Mouse (Mus musculus) fibroblast of lung, adult 2 months (primary cell): ENCODE results near the gene Nbr1.

ENCODE experiments used
- DNase-seq: peaks from one replicate; pipeline ENCODE4 v3.0.0-alpha.2; 2011; ENCODE audit warnings: low read depth

Nbr1 gene

DNA sequence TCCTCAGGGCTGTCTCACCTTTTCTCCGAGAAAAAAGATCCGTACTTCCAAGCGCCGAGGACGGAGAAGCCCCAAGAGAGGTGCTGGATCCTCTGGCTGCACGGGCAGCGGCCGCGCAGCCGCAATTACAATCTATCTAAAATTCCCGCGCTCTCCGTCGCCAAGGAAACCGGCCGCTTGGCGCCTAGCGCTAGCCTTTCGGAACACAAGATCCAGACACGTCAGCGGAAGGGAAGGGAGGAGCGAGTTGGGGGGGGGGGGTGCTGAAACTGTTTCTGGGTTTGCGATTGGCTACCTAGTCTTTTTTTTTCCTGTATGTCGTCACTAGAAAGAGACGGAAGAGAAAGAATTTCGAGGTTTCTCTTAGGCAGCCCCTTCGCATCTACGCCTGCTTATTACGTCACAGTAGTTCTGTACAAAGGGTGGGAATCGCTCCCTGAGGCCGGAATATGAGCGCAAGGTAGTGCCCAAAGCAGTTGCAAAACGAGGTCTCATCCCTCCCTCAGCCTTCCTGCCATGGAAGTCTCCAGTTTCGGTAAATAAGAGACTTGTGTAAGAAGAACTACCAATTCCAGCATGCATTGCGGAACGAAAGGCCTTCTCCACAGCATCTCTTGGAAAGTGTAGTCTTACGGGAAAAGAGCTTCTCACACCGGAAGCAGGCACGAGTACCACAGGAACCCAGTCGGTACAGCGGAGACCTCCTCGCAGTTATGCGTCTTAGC lies at the start of gene Nbr1, which contains the start of gene Brca1:
TSS of gene Nbr1 (plus strand) at position 399 of the 725 bp plus-strand sequence.
TSS of gene Brca1 (minus strand) at position 205 of the 725 bp plus-strand sequence.
- DNase-seq, result peak; percentile 98

DNA sequence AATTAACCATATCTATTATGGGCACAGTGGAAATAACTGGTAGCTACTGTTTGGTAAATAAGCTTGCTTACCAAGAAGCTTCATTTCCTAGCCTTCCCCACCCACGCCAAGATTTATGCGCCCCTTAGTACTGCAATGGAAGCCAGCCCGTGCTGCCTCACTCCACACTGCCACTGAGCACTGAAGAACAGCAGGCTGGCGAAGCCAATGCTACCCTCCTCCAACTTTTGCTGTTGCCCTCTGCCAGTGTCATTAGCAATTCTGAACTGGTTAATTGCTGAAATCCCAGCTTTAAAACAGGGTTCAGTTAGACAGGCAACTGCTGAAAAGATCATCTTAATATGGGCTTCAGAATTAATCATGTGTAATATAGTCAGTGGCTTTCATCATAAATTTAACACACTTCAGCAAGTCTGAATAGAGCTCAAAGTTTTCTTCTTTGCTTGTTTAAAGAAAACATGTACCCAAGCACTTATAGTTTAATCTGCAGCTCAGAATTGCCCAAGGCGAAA lies 45.6 kb upstream of the Nbr1 start:
- no peak for DNase-seq

DNA sequence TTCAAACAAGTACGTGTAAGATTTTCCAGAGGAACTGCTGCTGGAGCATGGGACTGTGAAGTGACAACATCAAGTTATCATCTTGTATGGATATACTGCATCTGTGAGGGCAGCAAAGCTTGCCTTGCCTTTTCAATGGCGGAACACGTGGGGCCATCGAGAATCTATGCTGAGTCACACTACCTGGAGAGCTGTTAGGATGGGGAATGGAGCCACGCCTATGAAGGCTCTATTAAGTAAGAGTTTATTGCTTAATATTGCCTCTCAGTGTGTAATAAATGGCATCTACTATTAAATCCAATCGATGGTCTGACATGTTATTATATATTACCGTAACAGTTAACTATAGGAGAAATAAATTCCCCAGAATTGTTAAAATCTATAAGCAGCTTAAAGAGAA lies 44.9 kb upstream of the Nbr1 start:
- no peak for DNase-seq

DNA sequence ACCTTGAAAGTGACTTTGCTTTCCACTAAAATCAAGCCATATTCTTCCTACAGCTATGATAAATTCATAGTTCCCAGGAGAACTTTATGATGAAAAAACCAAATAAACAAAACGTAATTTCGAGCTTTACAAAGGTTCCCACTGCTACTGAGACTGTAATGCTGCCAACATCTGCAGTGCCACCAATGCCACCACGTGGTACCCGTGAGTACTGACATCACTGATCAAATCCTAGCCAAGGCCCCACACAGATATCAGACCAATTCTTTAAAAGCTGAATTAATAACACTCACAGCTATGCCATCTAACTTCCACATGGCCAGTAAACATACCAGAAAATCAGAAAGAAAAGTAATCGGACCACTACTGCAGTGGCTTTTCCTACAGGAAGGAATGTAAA lies 33.0 kb upstream of the Nbr1 start:
- DNase-seq, result no peak

DNA sequence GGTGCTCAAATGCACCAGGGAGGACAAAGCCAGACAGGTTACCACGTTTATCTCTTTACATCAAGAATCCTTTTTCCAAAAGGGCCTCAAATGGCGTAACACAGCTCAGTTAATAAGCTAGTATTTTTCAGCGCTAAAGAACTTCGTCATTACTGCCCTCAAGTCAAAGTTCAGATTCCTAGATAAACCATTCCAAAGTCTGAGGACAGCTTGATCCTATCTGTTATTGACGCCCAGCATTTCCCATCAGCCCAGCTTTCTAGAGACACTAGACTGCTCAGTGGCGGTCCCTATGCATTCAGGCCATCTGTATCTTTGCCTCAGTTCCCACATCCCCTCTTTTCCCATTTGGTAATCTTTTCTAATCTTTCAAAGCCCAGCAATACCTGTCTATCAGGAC lies 32.6 kb upstream of the Nbr1 start:
- no peak for DNase-seq

DNA sequence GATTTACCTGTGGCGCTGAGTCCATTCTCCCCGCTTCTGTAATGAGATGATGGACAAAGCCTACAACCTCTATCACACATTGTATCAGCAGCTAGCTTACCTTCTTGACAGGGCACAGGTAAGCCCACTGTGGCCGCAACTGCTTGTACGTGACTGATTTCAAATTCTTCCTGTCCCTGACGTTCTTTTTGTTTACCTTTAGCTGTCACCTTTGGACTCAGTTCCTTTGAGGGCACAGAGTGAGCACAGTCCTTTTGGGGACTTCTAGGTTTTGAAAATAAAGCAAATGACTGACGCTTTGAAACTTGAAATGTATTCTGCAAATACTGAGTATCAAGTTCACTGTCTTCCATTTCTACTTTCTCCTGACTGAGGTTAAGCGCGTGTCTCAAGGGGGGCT lies 27.5 kb upstream of the Nbr1 start:
- DNase-seq, result no peak

DNA sequence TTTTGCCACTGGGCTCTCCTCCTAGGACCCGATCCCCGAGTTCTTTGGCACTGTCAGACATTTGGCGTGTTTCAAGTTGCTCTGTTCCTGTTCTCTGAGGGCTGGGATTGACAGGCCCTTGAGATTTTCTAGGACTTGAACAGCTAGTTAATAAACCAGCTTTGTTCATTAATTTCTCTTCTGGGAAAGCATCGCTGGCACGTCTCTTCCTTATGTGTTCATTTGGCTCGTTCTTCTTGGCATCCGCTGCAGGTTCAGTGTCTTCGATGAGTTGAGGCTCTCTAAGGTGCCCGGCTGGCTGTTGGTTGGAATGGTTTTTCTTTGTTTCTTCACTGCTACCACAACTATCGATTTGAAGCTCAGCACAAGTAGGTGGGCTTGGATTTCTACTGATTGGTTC lies 26.9 kb upstream of the Nbr1 start:
- no peak for DNase-seq

DNA sequence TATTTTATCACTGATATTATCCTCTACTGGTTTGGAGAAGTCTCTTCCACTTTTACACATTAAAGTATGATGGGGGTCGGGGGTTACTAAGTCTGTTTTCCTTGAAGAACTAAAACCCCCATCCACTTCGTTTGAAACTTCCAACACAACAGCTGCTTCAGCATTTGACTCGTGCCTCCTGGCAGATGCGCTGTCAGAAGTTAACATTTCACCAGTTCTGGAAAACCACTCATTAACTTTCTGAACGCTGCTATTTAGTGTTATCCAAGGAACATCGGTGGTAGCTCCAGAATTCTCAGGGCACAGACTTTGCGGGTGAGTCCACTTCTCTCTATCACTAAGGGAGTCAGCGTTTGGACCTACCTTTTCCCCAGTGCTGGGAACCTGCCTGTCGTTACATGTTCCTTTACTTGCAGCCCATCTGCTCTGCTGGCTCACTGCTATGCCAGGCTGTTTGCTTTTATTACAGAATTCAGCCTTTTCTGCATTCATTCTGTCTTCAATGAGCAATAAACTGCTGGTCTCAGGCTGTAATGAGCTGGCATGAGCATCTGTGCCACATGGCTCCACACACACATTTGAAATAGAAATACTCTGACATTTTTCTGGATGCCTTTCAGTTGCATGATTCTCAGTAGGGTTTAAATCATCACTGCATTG lies 25.9 kb upstream of the Nbr1 start:
- no peak for DNase-seq

DNA sequence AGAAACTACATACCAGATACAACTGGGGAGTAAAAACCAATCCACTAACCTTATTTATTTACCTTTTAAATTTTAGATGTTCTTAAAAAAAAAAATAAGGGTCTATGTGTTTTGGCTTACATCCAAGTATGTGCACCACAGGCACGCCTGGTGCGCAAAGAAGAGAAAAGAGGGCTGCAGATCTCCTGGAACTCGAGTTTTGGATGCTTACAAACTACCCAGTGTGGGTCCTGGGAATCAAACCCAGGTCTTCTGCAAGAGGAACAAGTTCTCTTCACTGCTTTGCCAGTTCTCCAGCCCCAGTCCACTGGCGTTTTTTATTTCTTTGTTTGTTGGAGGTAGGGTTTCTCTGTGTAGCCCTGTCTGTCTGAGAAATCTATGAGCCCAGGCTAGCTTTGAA lies 25.3 kb upstream of the Nbr1 start:
- DNase-seq, result no peak

DNA sequence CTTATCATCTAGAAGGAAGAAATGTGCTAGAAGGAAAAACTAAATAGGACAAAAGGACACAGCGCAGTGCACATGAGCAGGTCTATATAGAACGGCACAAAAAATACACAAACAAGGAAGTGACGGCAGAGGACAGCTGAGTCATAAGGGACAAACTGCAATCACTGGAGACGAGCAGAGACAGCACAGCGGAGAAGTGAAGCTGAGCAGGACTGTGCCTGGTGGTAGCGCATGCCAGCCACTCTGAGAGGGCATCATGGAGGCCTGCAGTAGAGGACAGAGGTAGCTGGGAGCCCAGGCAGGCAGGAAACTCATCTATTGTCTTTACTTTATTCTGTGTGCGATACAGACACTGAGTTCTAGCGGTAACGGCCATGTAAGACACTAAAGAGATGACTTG lies 8.4 kb upstream of the Nbr1 start:
- DNase-seq, result no peak

DNA sequence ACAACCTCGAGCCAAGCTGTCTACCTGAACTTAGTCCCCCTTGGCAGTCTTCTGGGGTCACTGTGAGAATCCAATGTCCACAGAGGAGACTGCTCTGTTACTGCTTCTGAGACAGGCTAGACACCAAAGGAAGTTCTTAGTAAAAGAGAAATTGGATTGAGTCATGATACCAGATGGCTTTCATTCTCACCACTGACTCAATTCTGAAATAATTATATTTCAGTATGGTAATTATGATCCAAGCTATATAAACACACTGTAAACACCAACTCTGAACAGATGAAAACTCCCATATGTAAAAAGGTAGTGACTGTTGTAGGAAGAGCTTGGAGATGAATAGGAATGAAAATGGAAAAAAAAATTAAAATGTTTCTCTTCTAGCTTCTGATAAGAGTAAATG lies 7.8 kb upstream of the Nbr1 start:
- DNase-seq, result no peak

DNA sequence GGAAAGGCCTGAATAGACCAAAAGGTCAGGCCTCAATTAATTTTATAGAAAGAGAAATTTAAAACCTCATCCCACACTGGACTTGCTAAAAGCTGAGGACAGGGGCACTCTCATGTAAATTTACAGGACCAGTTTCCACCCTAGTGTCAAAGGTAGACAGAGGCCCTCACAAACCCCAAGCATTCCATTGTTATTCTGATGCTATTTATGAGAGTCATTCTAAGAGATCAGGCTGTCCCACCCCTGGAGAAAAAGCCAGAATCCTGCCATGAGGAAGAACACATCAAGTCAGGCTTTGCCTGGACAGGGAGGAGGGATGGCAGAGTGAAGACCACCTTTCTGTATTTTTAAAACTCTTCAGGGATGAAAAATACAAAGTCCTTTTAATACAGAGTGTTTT lies 3.4 kb upstream of the Nbr1 start:
- no peak for DNase-seq

DNA sequence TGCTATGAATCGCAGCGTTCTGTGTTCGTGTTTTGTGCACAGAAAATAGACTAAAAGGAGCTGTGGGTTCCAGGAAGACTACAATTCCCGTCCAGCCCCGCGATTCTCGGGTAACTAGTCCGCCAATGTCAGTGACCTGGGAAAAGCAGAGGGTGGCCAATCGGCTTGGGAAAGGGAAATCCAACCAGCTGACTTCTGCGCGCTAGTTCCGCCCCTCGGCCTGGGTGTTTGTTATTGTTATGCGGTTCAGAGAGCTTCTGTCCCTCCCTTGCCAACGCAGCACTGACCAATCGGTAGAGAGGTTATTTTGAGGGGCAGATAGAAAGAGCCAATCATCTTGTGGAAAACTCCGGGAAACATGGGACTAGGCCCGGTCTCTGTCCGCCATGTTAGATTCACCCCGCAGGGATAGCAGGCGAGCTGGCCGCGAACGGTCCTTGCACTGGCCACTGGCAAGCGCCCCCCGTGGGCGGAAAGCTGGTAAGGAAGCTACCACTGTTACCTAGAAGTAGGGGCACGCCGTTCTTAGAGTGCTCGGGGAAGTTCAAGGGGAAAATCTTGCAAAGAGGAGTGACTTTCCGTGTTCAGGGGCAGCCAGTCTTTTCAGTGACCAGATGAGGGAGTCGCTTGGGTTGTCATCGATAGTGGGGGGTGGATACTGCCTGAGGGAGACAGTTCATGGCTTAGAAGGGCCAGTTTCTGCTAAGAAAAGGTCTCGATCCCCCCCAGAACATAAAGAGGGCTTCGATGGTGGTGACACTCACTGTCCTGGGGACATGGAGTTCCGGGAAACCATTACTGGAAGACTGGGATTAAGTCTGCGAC lies 739 bp downstream of the Nbr1 start:
- DNase-seq, result peak; percentile 100

DNA sequence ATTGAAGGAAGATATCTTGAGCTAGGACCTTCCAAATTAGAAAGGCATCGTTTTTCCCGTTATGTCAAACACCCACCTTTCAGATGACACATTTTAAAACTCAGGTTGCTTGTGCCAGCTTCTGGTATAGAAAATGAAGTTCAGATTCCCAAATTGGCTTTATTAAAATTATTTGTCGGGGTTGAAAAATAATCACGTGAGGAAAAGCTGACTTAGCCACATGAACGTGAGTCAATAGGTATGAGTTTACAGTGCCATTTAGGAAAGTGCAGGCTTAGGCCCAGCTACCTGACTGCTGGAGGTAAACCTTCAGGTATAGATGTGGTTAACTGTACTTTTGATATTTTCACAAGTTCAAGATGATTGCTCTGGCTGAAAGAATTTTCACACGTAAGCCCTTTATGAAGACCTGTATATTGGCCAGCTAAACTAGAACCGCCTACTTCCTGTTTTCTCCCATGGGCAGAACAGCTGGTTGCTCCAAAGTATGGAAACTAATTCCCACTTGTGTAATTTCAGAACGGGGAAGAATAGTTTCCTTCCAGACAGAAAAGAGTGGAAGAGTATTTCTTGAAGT lies 1.5 kb downstream of the Nbr1 start:
- DNase-seq, result peak; percentile 29

DNA sequence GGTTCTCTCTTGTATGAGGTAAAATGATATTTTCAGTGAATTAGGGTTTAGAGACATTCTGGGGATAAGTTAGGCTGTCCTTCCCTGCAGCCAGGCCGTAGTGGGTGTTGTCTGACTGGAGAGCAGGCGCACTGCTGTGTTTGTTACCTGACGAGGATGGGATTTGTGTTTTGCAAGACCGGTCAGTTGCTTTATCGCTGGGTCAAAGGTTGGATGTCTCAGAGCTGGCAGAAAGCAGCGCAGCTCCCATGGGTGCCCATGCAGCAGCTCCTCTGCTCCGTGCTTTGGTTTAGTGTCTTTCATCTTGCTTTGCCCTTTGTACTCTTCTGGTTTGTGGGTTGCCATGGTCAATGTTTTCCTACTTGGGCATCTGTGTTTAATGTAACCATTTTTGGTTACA lies 4.6 kb downstream of the Nbr1 start:
- DNase-seq, result no peak

DNA sequence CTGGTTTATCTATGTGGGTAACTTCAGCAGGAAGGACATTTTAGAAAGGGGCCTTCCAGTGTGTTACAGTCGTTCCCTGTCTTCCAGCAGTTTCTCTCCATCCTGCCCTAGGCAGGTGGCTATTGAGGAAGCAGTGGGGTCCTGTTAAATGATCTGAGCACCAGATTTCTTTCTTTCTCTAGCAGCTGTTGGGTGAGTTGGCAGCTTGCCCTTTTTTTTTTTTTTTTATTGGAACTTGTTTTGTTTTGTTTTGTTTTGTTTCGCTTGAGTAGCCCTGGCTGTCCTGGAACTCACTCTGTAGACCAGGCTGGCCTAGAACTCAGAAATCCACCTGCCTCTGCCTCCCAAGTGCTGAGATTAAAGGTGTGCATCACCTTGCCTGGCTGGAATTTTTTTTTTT lies 5.0 kb downstream of the Nbr1 start:
- no peak for DNase-seq

DNA sequence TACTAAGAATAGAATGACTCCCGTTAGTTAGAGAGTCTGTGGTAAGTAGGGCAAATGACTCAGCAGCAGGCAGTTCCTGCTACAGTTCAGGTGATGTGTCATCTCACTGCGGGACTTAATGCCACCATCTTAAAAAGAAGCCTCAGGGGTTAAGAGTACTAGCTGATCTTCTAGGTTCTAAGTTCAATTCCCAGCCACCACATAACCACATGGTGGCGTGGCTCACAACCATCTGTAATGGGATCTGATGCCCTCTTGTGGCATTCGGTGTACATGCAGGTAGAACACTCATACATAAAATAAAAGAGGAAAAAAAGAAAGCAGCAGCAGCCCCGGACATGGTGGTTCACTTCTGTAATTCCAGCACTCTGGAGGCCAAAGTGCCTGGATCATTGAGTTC lies 10.4 kb downstream of the Nbr1 start:
- DNase-seq, result peak; percentile 62

DNA sequence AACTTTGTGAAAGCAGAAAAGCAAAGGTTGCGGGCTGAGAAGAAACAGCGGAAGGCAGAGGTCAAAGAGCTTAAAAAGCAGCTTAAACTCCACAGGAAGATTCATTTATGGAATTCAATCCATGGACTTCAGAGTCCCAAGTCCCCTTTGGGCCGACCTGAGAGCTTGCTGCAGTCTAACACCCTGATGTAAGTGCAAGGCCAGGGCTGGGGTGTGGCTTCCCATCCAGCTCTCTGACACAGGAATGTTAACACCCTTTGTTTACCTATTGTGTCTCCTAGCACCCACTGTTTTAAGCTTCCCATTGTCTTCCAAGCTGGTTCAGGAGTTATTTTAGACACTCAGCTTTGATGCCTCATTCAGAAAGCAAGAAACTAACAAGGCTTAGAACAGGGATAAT lies 16.5 kb downstream of the Nbr1 start:
- DNase-seq, result no peak

DNA sequence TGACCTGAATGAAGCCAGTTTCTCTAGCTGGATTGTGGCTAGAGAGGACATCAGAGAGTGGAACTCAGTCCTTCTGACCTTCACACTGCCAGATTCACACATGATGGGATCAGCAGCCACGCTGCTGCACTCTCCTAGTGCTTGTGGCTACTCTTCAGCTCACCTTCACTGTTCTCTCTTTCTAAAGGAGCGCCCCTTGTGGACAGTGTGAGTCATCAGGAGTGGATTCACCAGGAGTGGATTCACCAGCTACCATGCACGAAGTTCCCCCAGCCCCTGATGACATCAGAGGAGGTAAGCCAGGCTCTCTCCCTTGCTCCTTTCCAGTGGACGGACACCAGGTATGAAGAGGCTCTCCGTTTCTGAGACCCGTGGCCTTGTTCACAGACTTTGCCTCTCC lies 24.2 kb downstream of the Nbr1 start:
- no peak for DNase-seq

DNA sequence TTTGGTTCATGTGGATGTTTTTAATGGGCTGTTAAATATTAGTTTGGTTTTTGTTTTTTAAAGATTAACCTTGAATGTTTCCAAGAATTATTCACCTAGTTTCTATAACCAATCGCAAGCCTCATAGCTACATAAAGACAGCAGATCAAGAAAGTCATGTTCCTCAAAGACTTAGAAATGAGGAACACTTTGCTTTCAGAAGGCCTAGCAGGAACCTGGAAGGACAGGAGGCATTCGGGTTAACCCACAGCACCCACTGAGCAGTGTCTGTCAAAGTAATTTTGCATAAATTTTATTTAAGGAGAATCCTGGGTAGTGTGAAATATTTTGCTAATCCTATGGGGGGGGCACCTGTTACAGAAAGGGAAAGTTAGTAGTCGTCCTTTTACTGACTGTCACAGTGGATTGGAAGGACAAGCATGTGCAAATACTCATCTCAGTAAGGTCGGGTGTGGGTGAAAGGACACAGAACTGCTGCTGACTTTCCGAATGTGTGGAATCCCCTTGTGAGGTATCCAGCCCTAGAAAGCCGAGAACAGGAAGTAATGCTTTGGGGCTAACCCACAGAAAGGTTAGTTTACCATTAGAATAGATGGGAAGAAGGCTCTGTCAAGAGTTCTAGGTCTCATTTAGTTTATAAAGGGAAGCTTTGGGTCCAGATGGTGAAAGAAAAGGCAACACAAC lies 29.3 kb downstream of the Nbr1 start:
- no peak for DNase-seq

DNA sequence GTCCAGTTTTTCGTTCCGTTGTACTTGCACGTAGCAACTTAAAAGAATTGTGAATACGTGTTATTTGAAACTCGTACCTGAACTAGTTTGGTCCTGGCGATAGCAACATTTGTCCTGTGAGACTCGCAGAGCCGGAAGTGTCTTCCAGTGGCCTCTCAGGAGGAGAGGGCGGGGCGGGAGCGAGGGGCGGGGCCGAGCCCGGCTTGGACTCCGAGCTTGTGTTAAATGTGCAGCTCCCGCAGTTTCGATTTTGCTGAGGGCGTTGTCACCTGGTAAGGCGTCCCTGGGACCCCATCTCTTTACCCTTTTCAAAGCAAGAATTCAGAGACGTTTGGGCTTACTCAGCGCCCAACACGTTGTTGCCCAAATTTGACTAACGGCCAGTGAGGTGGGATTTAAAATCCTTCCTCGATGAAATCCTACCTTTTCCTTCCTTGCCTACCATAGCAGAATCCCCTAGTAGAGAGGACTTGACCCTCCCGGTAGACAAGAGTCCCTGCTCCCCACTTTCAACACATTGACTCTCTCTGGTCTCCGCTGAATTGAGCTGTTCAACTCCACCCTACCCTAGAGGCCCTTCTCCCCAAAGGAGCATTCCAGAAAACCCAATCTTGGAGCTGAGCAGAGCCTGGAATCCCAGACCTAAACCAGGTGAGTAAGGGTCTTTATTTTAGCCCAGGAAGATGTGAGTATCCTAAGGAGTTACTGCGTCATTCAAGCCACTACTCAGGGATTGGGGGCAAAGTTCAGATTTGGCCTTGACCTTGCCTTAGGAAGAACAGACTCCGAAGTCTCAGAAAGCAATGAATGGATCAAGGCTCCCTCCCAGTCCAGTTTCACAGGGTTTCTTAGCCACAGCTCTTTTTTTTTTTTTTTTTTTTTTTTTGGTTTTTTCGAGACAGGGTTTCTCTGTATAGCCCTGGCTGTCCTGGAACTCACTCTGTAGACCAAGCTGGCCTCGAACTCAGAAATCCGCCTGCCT lies 30.4 kb downstream of the Nbr1 start, which contains the start of gene Tmem106a:
TSS of gene Tmem106a (plus strand) at position 189 of the 982 bp plus-strand sequence.
- peak; percentile 31 for DNase-seq
